12 mouse cellular contexts compared by ENCODE assay signal in the genomic region with DNA sequence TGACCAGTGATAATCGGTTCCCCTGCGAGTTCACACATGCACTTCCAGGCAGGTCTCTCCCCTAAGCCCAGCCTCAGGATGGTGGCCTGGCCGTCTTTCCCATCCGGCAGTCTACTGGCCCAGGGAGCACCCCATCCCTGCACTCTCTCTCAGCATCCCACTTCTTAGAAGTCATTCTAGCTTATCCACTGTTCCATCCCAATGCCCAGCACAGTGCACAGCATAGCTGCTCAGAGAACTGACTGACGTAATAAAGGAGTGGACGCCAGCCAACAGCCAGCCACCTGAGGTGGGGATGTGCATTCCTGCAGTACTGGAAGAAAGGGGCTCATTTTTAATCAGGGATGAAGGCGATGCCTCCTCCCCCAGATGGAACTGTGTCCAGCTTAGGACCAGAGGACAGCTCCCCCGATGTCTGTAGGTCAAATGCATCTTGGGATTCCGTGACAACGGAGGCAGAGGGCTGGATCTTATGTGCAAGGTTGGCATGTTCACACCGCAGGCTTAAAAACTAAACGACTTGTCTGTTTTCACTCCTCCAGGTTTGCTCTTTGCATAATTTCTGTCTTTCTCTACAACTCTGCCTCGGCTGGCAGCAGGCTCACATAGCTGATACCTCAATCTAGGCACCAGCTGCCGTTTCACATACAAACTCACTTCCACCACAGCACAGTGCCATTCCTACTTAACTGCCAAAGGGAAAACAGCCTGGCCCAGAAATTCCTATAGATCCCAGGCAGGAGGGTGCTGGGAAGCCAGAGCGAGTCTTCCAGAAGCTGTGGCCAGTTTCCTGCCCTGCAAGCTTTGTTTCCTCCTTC.
DNase-seq lines count a peak whose midpoint lies in the region; ATAC-seq and TF ChIP-seq lines count a peak whose summit lies in the region.
"Had no signal": no experiment of that assay in that cellular context is flagged by ENCODE, and none has a peak within 500 bp of the region (broad histone marks: within the 10 kb centered on the region; RNA-seq: fewer than 3 reads in every experiment).

No protein-coding gene starts in this region.

- no peak overlapping the region for H3K9ac ChIP-seq in midbrain, embryonic 13.5 days (replicated peaks)
- H3K9ac ChIP-seq in hindbrain, postnatal 0 days (replicated peaks; ENCODE audit: low read length), result no peak overlapping the region
- H3K9ac ChIP-seq: liver, embryonic 13.5 days had no signal

- WGBS in midbrain, embryonic 13.5 days, result 71% methylated on average over 15 of the region's 15 CpGs
- 82% methylated on average over 15 of the region's 15 CpGs for WGBS in midbrain, embryonic 10.5 days
- 58% methylated on average over 15 of the region's 15 CpGs for WGBS in hindbrain, postnatal 0 days

- H3K27ac ChIP-seq in midbrain, embryonic 13.5 days, result 0 out of 2 replicates have a peak overlapping the region, but pooled peaks have one; percentile 1
- H3K27ac ChIP-seq in midbrain, embryonic 10.5 days (replicated peaks), result no peak overlapping the region
- H3K27ac ChIP-seq in hindbrain, postnatal 0 days, result no peak overlapping the region
- H3K27ac ChIP-seq: forebrain, embryonic 10.5 days; liver, embryonic 13.5 days had no signal

- intact Hi-C loops in heart, postnatal 36 days (cut with DNase I), result no loop called here

- no peaks in the 10 kb centered on the region for H3K36me3 ChIP-seq in midbrain, embryonic 13.5 days
- H3K36me3 ChIP-seq in midbrain, embryonic 10.5 days, result no peaks in the 10 kb centered on the region
- no peaks in the 10 kb centered on the region for H3K36me3 ChIP-seq in hindbrain, postnatal 0 days (ENCODE audit: insufficient read depth, low read length)
- H3K36me3 ChIP-seq: forebrain, embryonic 10.5 days; liver, embryonic 13.5 days had no signal

- ATAC-seq in midbrain, embryonic 13.5 days, result no peak
- ATAC-seq in hindbrain, postnatal 0 days, result 0 out of 2 replicates have a peak, but pooled peaks have one; percentile 11

- H3K4me2 ChIP-seq in midbrain, embryonic 13.5 days (replicated peaks), result no peak overlapping the region
- no peak overlapping the region for H3K4me2 ChIP-seq in hindbrain, postnatal 0 days (ENCODE audit: low read depth, low read length)
- H3K4me2 ChIP-seq: liver, embryonic 13.5 days had no signal

- no peaks in the 10 kb centered on the region for H3K9me3 ChIP-seq in midbrain, embryonic 13.5 days
- H3K9me3 ChIP-seq in midbrain, embryonic 10.5 days (replicated peaks), result no peaks in the 10 kb centered on the region
- H3K9me3 ChIP-seq in hindbrain, postnatal 0 days (ENCODE audit: low read length), result no peaks in the 10 kb centered on the region
- H3K9me3 ChIP-seq: forebrain, embryonic 10.5 days; liver, embryonic 13.5 days had no signal

- H3K4me3 ChIP-seq in midbrain, embryonic 13.5 days (replicated peaks), result no peak overlapping the region
- H3K4me3 ChIP-seq in midbrain, embryonic 10.5 days, result no peak overlapping the region
- no peak overlapping the region for H3K4me3 ChIP-seq in hindbrain, postnatal 0 days (ENCODE audit: low read length)
- H3K4me3 ChIP-seq: forebrain, embryonic 10.5 days; liver, embryonic 13.5 days had no signal

- H3K27me3 ChIP-seq in midbrain, embryonic 13.5 days, result 0 out of 2 replicates have a peak, but pooled peaks cover 6% of the 10 kb centered on the region
- H3K27me3 ChIP-seq in midbrain, embryonic 10.5 days (ENCODE audit: low read depth, poor library complexity, severe bottlenecking), result no peaks in the 10 kb centered on the region
- no peaks in the 10 kb centered on the region for H3K27me3 ChIP-seq in hindbrain, postnatal 0 days (ENCODE audit: insufficient read depth, low read length)
- H3K27me3 ChIP-seq: liver, embryonic 13.5 days had no signal

- peaks cover 31% of the 10 kb centered on the region for H3K4me1 ChIP-seq in midbrain, embryonic 13.5 days (replicated peaks)
- peaks cover 20% of the 10 kb centered on the region for H3K4me1 ChIP-seq in midbrain, embryonic 10.5 days
- peaks cover 7% of the 10 kb centered on the region for H3K4me1 ChIP-seq in hindbrain, postnatal 0 days (ENCODE audit: insufficient read depth, low read length)
- H3K4me1 ChIP-seq: liver, embryonic 13.5 days had no signal

- TF ChIP-seq CTCF in hindbrain, postnatal 0 days (IDR thresholded peaks at IDR 0.05; ENCODE audit: low read depth), result no peak

- DNase-seq in heart, adult 11 months, result peak; percentile 78
- DNase-seq in heart, postnatal 36 days, result no peak
- DNase-seq in midbrain, embryonic 10.5 days (ENCODE audit: low spot score), result no peak
- no peak for DNase-seq in hindbrain, postnatal 0 days (ENCODE audit: low spot score)
- DNase-seq in right cerebral cortex, adult 2 months (ENCODE audit: low spot score in 2 of 2), result peak; percentile 19 to 40
- DNase-seq in lung, postnatal 10 days, result no peak
- DNase-seq in T-cell, adult 2 months (ENCODE audit: low spot score), result no peak
- DNase-seq: adrenal gland, postnatal 25 days; heart, postnatal 4 days; liver, embryonic 13.5 days had no signal

Comparison
In these comparisons a context has a peak if more than half of its experiments do, and no peak if none do; other contexts are left out.
1. DNase-seq: peak in heart, adult 11 months (single experiment) and right cerebral cortex, adult 2 months (2 of 2); none in heart, postnatal 36 days (0 of 2), midbrain, embryonic 10.5 days (single experiment), hindbrain, postnatal 0 days (single experiment), lung, postnatal 10 days (single experiment) and T-cell, adult 2 months (single experiment).